Mouse (Mus musculus): ENCODE measurements around the gene Cacna2d3. TPM values are rescaled to one million over a fixed set of nuclear protein-coding genes. Genes with fewer than 3 reads are reported as not detected.

Gene Cacna2d3
- polyA plus RNA-seq, 1 experiment from 2014 or later, result 0.03 TPM

DNA sequence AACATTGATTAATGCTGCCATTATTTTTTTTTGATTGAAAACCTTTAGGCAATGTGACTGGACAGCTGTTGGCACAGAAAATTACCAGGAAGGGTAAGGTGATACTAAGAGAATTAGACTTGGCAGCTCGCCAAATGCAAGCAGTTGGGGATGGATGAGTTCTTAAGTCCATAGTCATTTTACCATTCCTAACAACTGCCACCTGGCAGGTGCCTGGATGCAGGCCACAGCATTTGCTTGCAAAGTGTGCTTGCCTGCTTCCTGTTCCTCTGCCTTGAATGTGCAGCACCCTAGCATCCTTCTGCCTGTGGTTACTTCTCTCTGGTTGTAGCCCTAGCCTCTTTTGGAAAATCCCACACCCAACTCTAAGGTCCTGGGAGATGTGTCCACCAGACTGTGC is 236.2 kb downstream of the Cacna2d3 start:
- Histone ChIP-seq H3K27ac (replicated peaks) (no peak overlapping the region), H3K4me3 (replicated peaks) (no peak overlapping the region), H3K9ac (no peak overlapping the region), H3K27me3 (no peaks in the 10 kb centered on the region), H3K4me1 (replicated peaks) (no peaks in the 10 kb centered on the region), H3K9me3 (replicated peaks) (no peaks in the 10 kb centered on the region), H3K36me3 (replicated peaks) (no peaks in the 10 kb centered on the region), H3K4me2 (no peak overlapping the region)
- ATAC-seq (ENCODE audit: insufficient read depth), result no peak
- WGBS (ENCODE audit: insufficient replicate concordance), result 60% methylated on average over 1 of the region's 1 CpGs

- Histone ChIP-seq H3K36me3 (replicated peaks) (no peaks in the 10 kb centered on the region), H3K9ac (no peak overlapping the region), H3K4me2 (no peak overlapping the region), H3K4me1 (replicated peaks) (no peaks in the 10 kb centered on the region), H3K4me3 (replicated peaks) (no peak overlapping the region), H3K27me3 (no peaks in the 10 kb centered on the region), H3K9me3 (replicated peaks) (no peaks in the 10 kb centered on the region), H3K27ac (replicated peaks) (no peak overlapping the region)
- ATAC-seq (ENCODE audit: insufficient read depth), result no peak
- WGBS (ENCODE audit: insufficient replicate concordance), result 48% methylated on average over 6 of the region's 6 CpGs
These were observed 243.2 kb downstream of the Cacna2d3 start for GRCm38 (mm10) chr14:29478403-29478983.

DNA sequence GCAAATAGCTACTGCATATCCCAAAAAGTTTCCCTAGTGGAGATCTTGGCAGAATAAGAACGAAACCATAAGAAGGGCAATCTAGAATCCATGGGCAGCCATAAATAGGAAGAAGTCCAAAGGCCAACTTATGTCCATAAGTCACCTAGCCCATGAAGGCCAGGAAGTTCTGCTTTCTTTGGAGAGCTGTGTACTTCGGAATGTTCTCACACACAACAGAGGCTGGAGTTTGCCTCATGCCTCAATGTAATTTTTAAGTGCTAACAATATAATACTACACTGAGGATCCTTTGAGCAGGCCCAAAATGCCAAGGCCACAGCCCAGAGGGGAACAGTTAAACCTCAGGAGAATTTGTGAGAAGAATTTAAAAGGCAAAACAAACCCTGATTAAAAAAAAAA is 257.4 kb downstream of the Cacna2d3 start:
- Histone ChIP-seq H3K9ac (no peak overlapping the region), H3K27ac (replicated peaks) (no peak overlapping the region), H3K4me3 (replicated peaks) (no peak overlapping the region), H3K36me3 (replicated peaks) (no peaks in the 10 kb centered on the region), H3K4me2 (no peak overlapping the region), H3K9me3 (replicated peaks) (no peaks in the 10 kb centered on the region), H3K27me3 (no peaks in the 10 kb centered on the region), H3K4me1 (replicated peaks) (no peaks in the 10 kb centered on the region)
- no peak for ATAC-seq (ENCODE audit: insufficient read depth)
- WGBS (ENCODE audit: insufficient replicate concordance), result 47% methylated on average over 2 of the region's 2 CpGs

- no peaks in the 10 kb centered on the region for H3K9me3 ChIP-seq (replicated peaks)
- 67% methylated on average over 3 of the region's 3 CpGs for WGBS (ENCODE audit: insufficient replicate concordance)
- H3K27ac ChIP-seq (replicated peaks), result no peak overlapping the region
- no peak overlapping the region for H3K4me2 ChIP-seq
- H3K9ac ChIP-seq, result no peak overlapping the region
- no peaks in the 10 kb centered on the region for H3K27me3 ChIP-seq
- ATAC-seq (ENCODE audit: insufficient read depth), result no peak
- no peaks in the 10 kb centered on the region for H3K4me1 ChIP-seq (replicated peaks)
- H3K36me3 ChIP-seq (replicated peaks), result no peaks in the 10 kb centered on the region
- H3K4me3 ChIP-seq (replicated peaks), result no peak overlapping the region
These were observed 272.5 kb downstream of the Cacna2d3 start for GRCm38 (mm10) chr14:29449203-29449602.

DNA sequence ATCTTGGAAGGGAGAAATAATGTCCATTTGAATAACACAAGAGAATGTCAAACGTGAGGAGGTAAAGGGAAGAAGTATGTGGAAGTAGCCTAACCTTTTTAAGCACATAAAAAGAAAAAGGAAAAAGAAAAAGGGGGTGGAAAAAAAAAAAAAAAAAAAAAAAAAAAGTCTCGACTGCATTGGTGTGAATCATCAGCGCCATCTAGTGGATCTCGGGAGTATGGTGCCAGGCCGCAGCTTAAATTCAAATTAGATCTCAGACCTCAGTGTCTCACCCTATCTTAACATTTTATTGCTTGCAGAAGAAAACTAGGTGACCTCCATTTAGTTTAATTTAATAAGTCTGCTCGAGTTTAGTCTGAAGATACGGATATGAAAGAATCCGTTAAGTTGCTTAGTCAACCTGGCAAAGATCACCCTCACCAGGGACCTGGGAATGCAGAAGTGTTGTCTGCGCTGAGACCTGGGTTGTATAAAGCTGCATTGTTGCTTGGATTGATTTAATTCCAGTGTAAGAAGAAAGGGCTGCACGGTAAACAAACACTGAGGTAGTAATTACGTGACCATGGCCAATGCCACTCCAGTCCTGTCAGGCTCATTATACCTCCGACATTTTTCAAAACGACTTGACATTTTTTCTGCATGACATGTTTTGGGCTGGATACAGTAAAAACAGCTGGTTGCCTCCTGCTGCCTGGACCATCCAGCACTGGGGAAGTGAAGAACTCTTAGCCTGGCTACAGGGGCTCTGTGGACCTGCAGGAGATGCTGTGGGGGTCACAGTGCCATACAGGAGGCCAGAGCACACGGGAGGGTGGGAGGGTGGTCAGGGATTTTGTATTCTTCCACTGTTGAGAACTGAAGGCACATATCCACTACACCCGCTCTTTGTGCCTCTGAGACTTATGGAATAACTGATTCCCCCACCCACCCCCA is 278.3 kb downstream of the Cacna2d3 start:
- Histone ChIP-seq H3K27me3 (no peaks in the 10 kb centered on the region), H3K36me3 (replicated peaks) (no peaks in the 10 kb centered on the region), H3K4me1 (replicated peaks) (no peaks in the 10 kb centered on the region), H3K9me3 (replicated peaks) (no peaks in the 10 kb centered on the region), H3K4me3 (replicated peaks) (no peak overlapping the region), H3K4me2 (no peak overlapping the region), H3K9ac (no peak overlapping the region), H3K27ac (replicated peaks) (no peak overlapping the region)
- 25% methylated on average over 15 of the region's 15 CpGs for WGBS (ENCODE audit: insufficient replicate concordance)
- no peak for ATAC-seq (ENCODE audit: insufficient read depth)

DNA sequence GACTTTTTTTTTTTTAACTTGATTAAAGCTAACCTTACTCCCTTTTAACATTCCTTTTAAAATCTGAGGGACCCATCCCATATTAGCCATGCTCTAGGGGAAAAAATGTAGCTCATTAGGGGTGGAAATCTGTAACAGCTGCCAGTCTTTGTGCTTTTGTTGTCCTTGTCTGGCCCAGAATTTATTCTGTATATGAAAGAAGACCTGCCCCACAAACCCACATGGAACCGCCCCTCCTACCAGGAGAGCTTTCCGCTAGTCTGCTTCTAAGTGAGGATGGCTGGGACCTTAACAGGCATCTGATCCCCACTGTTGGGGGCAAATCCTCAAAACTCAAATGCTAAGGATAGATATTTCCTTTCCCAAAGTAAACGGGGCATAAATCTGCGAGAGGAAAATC is 279.2 kb downstream of the Cacna2d3 start:
- Histone ChIP-seq H3K4me1 (replicated peaks) (no peaks in the 10 kb centered on the region), H3K36me3 (replicated peaks) (no peaks in the 10 kb centered on the region), H3K27me3 (no peaks in the 10 kb centered on the region), H3K4me3 (replicated peaks) (no peak overlapping the region), H3K4me2 (no peak overlapping the region), H3K9ac (no peak overlapping the region), H3K9me3 (replicated peaks) (no peaks in the 10 kb centered on the region), H3K27ac (replicated peaks) (no peak overlapping the region)
- WGBS (ENCODE audit: insufficient replicate concordance), result 45% methylated on average over 4 of the region's 4 CpGs
- no peak for ATAC-seq (ENCODE audit: insufficient read depth)

DNA sequence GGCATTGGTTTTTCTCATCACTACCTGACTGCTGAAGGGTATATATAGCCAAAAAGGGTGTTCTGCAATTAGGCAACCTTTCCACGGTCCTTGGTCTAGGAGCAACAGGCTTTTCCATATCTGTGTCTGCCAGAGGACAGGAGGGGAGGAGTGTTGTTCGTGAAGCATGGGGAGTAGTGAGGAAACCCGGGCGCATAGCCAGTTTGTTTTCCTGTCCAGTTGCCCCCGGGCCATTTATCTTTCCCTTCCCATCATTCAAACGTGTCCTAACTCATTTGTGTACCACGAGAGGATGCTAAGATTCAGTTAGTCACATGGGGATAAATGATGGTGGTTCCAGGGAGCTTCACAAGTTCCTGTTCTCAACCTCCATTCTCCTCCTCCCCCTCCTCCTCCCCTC is 283.0 kb downstream of the Cacna2d3 start:
- Histone ChIP-seq H3K27me3 (no peaks in the 10 kb centered on the region), H3K4me1 (replicated peaks) (no peaks in the 10 kb centered on the region), H3K4me2 (no peak overlapping the region), H3K4me3 (replicated peaks) (no peak overlapping the region), H3K36me3 (replicated peaks) (no peaks in the 10 kb centered on the region), H3K27ac (replicated peaks) (no peak overlapping the region), H3K9ac (no peak overlapping the region), H3K9me3 (replicated peaks) (no peaks in the 10 kb centered on the region)
- no peak for ATAC-seq (ENCODE audit: insufficient read depth)
- 42% methylated on average over 7 of the region's 7 CpGs for WGBS (ENCODE audit: insufficient replicate concordance)

DNA sequence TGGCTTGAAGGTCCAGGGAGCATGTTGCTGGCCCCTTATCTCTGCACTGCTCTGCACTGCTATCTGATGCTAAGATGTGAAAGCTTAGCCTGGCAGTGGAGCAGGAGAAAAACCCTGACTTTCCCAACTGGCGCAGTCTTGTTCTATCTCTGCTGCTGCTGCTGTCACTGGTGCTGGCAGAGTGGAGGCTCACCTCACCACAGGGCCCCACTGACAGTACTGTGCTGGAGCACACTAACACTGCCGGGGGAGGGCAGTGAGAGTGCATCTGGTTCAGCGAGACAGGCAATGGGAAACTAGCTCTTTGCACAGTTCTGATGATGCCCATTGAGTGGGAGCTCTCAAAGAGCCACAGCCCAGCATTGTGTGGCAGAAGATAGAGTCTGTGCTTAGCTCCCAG is 283.4 kb downstream of the Cacna2d3 start:
- H3K4me1 ChIP-seq (replicated peaks), result no peaks in the 10 kb centered on the region
- no peaks in the 10 kb centered on the region for H3K27me3 ChIP-seq
- ATAC-seq (ENCODE audit: insufficient read depth), result no peak
- no peak overlapping the region for H3K4me3 ChIP-seq (replicated peaks)
- no peaks in the 10 kb centered on the region for H3K36me3 ChIP-seq (replicated peaks)
- H3K9me3 ChIP-seq (replicated peaks), result no peaks in the 10 kb centered on the region
- no peak overlapping the region for H3K27ac ChIP-seq (replicated peaks)
- H3K9ac ChIP-seq, result no peak overlapping the region
- WGBS (ENCODE audit: insufficient replicate concordance), result 58% methylated on average over 3 of the region's 3 CpGs
- H3K4me2 ChIP-seq, result no peak overlapping the region

DNA sequence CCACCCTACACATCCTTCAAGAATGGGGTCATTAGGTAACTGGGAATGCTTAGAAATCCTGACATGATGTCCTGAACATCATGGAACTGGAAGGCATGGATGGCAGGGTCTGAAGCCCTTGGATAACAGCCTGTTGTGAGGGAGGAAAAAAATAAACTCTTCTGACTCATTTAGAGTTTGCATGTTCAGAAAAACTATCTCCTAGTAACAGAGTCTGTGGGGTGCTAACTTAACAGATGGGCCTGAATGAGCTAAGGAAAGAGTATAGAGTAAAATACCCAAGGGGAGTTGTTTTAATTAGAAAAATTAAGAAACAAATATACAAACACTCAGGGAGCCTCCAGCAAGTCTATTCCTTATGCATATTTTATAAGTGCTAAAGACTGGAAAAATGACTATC is 286.5 kb downstream of the Cacna2d3 start:
- H3K9ac ChIP-seq, result no peak overlapping the region
- H3K4me2 ChIP-seq, result no peak overlapping the region
- H3K4me3 ChIP-seq (replicated peaks), result no peak overlapping the region
- no peak overlapping the region for H3K27ac ChIP-seq (replicated peaks)
- no peaks in the 10 kb centered on the region for H3K36me3 ChIP-seq (replicated peaks)
- H3K27me3 ChIP-seq, result no peaks in the 10 kb centered on the region
- no peaks in the 10 kb centered on the region for H3K4me1 ChIP-seq (replicated peaks)
- no peak for ATAC-seq (ENCODE audit: insufficient read depth)
- no peaks in the 10 kb centered on the region for H3K9me3 ChIP-seq (replicated peaks)

- no peak overlapping the region for H3K4me2 ChIP-seq
- no peak for ATAC-seq (ENCODE audit: insufficient read depth)
- H3K36me3 ChIP-seq (replicated peaks), result no peaks in the 10 kb centered on the region
- WGBS (ENCODE audit: insufficient replicate concordance), result 67% methylated on average over 3 of the region's 3 CpGs
- H3K27ac ChIP-seq (replicated peaks), result no peak overlapping the region
- H3K9ac ChIP-seq, result no peak overlapping the region
- H3K27me3 ChIP-seq, result no peaks in the 10 kb centered on the region
- H3K4me3 ChIP-seq (replicated peaks), result no peak overlapping the region
- H3K4me1 ChIP-seq (replicated peaks), result no peaks in the 10 kb centered on the region
- H3K9me3 ChIP-seq (replicated peaks), result no peaks in the 10 kb centered on the region
These were observed 287.9 kb downstream of the Cacna2d3 start for GRCm38 (mm10) chr14:29433716-29434115.

- ATAC-seq (ENCODE audit: insufficient read depth), result no peak
- no peaks in the 10 kb centered on the region for H3K36me3 ChIP-seq (replicated peaks)
- 35% methylated on average over 5 of the region's 5 CpGs for WGBS (ENCODE audit: insufficient replicate concordance)
- H3K4me1 ChIP-seq (replicated peaks), result no peaks in the 10 kb centered on the region
- H3K9ac ChIP-seq, result no peak overlapping the region
- no peaks in the 10 kb centered on the region for H3K27me3 ChIP-seq
- H3K9me3 ChIP-seq (replicated peaks), result no peaks in the 10 kb centered on the region
- no peak overlapping the region for H3K4me2 ChIP-seq
- H3K4me3 ChIP-seq (replicated peaks), result no peak overlapping the region
- no peak overlapping the region for H3K27ac ChIP-seq (replicated peaks)
These were observed 288.5 kb downstream of the Cacna2d3 start for GRCm38 (mm10) chr14:29433076-29433714.

Measured in liver, embryonic 15.5 days (tissue).